Mouse (Mus musculus): ENCODE data around the gene Serpinc1.

- TF ChIP-seq CTCF (IDR thresholded peaks at IDR 0.05; ENCODE audit: insufficient read depth, low read depth, low read length) (no peak), POLR2A (IDR thresholded peaks at IDR 0.05; ENCODE audit: insufficient read depth, low read depth, low read length) (no peak)
Measured at GRCm38 (mm10) chr1:160980537-160981234, 2.3 kb downstream of the Serpinc1 start.
